Mouse (Mus musculus) ES-E14 (cell line): ENCODE data around the gene Pam.

Experiments
- HCFC1 ChIP-seq: IDR thresholded peaks from 2 replicates; pipeline ENCODE4 v1.6.1; 2012; ENCODE audit warnings: low read length, inconsistent platforms, borderline replicate concordance; ENCODE audit not compliant: insufficient read depth
- ZNF384 ChIP-seq: IDR thresholded peaks from 2 replicates; pipeline ENCODE4 v1.6.1; 2012; ENCODE audit warnings: low read depth, low read length, inconsistent platforms

DNA sequence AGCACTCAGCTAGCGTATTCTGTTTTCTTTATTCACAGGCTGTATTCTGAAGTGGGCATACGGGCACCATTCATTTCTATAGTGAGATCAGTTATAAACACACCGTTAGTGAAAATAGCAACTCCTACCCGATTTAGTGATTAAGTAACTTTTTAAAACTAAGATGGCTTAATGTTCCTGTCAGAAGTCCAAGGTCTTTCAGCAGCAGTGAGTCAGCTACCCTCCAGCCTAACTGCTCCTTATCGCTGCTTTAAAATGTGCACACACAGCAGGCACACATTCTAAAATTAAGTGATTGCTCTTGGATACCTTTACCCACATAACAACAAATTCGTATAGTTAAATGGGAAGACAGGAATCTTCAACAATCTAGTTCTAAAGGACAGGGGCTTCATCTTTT lies 39.2 kb downstream of the Pam start:
- TF ChIP-seq ZNF384 (no peak), HCFC1 (no peak)
